8 mouse cellular contexts compared by ENCODE assay signal in genomic region chr11:85234363-85234989, GRCm38 (mm10). TPM values are rescaled to one million over a fixed set of nuclear protein-coding genes. Genes with fewer than 3 reads are reported as not detected.
A peak's percentile ranks its signal among the peaks of the same experiment; 100 is the strongest.
DNase-seq lines count a peak whose midpoint lies in the region; ATAC-seq and TF ChIP-seq lines count a peak whose summit lies in the region.

No protein-coding gene starts in this region.

- peaks cover 19% of the 10 kb centered on the region for H3K4me1 ChIP-seq in G1E (ENCODE audit: insufficient read depth, low read depth, low read length)
- peaks cover 11% of the 10 kb centered on the region for H3K4me1 ChIP-seq in forebrain, embryonic 16.5 days (replicated peaks; ENCODE audit: control insufficient read depth, insufficient read depth, low read length)
- no peaks in the 10 kb centered on the region for H3K4me1 ChIP-seq in lung, embryonic 14.5 days (ENCODE audit: insufficient read depth)
- H3K4me1 ChIP-seq in thymus, adult 2 months (replicated peaks; ENCODE audit: control insufficient read depth, insufficient read depth, low read length) = peaks cover 7% of the 10 kb centered on the region

- no peak for TF ChIP-seq CTCF in G1E (IDR thresholded peaks at IDR 0.05; ENCODE audit: low read depth, low read length)
- no peak for TF ChIP-seq CTCF in lung, embryonic 14.5 days (IDR thresholded peaks at IDR 0.05; ENCODE audit: low read depth)
- TF ChIP-seq CTCF in thymus, adult 2 months (IDR thresholded peaks at IDR 0.05; ENCODE audit: borderline replicate concordance, control insufficient read depth, extremely low read depth, insufficient read depth, low read length, poor library complexity) = peak; percentile 34; the same call in 1 of the 2 replicates

- no peak for TF ChIP-seq POLR2A in thymus, adult 2 months (IDR thresholded peaks at IDR 0.05; ENCODE audit: control insufficient read depth, extremely low read depth, insufficient read depth, low read length, poor library complexity)

- peak; percentile 83 for DNase-seq in G1E (ENCODE audit: low spot score)
- DNase-seq in cerebellum, adult 11 months = peak; percentile 75
- peak; percentile 80 to 86 for DNase-seq in heart, postnatal 36 days
- DNase-seq in layer of hippocampus, adult 8-10 months (ENCODE audit: low spot score in 2 of 2) = peak; percentile 69 to 82
- DNase-seq in lung, embryonic 14.5 days = peak; percentile 88
- DNase-seq in ovary, adult 18-20 months (ENCODE audit: low spot score) = peak; percentile 77
- peak; percentile 86 for DNase-seq in thymus, adult 2 months

- no peaks in the 10 kb centered on the region for H3K27me3 ChIP-seq in G1E (ENCODE audit: insufficient read depth, low read length)
- no peaks in the 10 kb centered on the region for H3K27me3 ChIP-seq in forebrain, embryonic 16.5 days (replicated peaks; ENCODE audit: control insufficient read depth, insufficient read depth, low read length)
- no peaks in the 10 kb centered on the region for H3K27me3 ChIP-seq in lung, embryonic 14.5 days (ENCODE audit: insufficient read depth, low read length)
- H3K27me3 ChIP-seq in thymus, adult 2 months (ENCODE audit: control insufficient read depth, insufficient read depth, low read length) = no peaks in the 10 kb centered on the region

- peaks cover 43% of the 10 kb centered on the region for H3K36me3 ChIP-seq in G1E (replicated peaks)
- no peaks in the 10 kb centered on the region for H3K36me3 ChIP-seq in forebrain, embryonic 16.5 days (ENCODE audit: control insufficient read depth, insufficient read depth)
- H3K36me3 ChIP-seq in lung, embryonic 14.5 days (ENCODE audit: insufficient read depth) = peaks cover 6% of the 10 kb centered on the region; the same call in 1 of the 2 replicates
- no peaks in the 10 kb centered on the region for H3K36me3 ChIP-seq in thymus, adult 2 months (ENCODE audit: control insufficient read depth, insufficient read depth, low read length)

- WGBS in forebrain, embryonic 16.5 days = under 1% methylated on average over 66 of the region's 70 CpGs
- under 1% methylated on average over 70 of the region's 70 CpGs for WGBS in lung, embryonic 14.5 days
- under 1% methylated on average over 70 of the region's 70 CpGs for WGBS in thymus, adult 2 months

- ATAC-seq in G1E (ENCODE audit: extremely low read depth, insufficient number of reproducible peaks, low FRiP score, poor library complexity, severe bottlenecking) = peak; percentile 72; the same call in 1 of the 2 replicates
- ATAC-seq in forebrain, embryonic 16.5 days = peak; percentile 95
- ATAC-seq in lung, embryonic 14.5 days (ENCODE audit: insufficient read depth) = peak; percentile 92

- peak overlapping the region; percentile 72 for H3K4me2 ChIP-seq in forebrain, embryonic 16.5 days (ENCODE audit: low read length)
- peak overlapping the region; percentile 81 for H3K4me2 ChIP-seq in lung, embryonic 14.5 days

- no peaks in the 10 kb centered on the region for H3K9me3 ChIP-seq in G1E (replicated peaks)
- H3K9me3 ChIP-seq in forebrain, embryonic 16.5 days (ENCODE audit: control insufficient read depth, low read length) = no peaks in the 10 kb centered on the region
- no peaks in the 10 kb centered on the region for H3K9me3 ChIP-seq in lung, embryonic 14.5 days (ENCODE audit: low read depth, low read length)

- H3K9ac ChIP-seq in forebrain, embryonic 16.5 days (replicated peaks; ENCODE audit: low read depth, low read length) = peak overlapping the region; percentile 83
- peak overlapping the region; percentile 93 for H3K9ac ChIP-seq in lung, embryonic 14.5 days

- H3K4me3 ChIP-seq in G1E (ENCODE audit: low read depth, low read length) = peak overlapping the region; percentile 98
- H3K4me3 ChIP-seq in forebrain, embryonic 16.5 days (replicated peaks; ENCODE audit: low read length) = peak overlapping the region; percentile 75
- peak overlapping the region; percentile 96 for H3K4me3 ChIP-seq in lung, embryonic 14.5 days (ENCODE audit: low read depth, low read length)
- H3K4me3 ChIP-seq in thymus, adult 2 months (ENCODE audit: control insufficient read depth, insufficient read depth, low read length) = peak overlapping the region; percentile 96

- intact Hi-C loops in heart, postnatal 36 days (cut with DNase I) = loop anchor here (2.0 kb wide), 1 partner anchor 76 kb away; the partner anchor contains the start of gene Ppm1d

- peak overlapping the region; percentile 97 for H3K27ac ChIP-seq in forebrain, embryonic 16.5 days (ENCODE audit: low read length)
- peak overlapping the region; percentile 99 for H3K27ac ChIP-seq in lung, embryonic 14.5 days (ENCODE audit: low read depth)
- H3K27ac ChIP-seq in thymus, adult 2 months (ENCODE audit: control insufficient read depth, insufficient read depth, low read length) = peak overlapping the region; percentile 66

RNA-seq across cellular contexts. Expression of gene Appbp2, which starts 0.5 kb away (rescaled TPM):
- total RNA-seq in G1E (2014; fragmentation: Nextera tagmentation) (47.5 and 50.2 TPM in 2 replicates), G1E (2017) (28.1 and 33.2 TPM in 2 replicates)
- polyA plus RNA-seq in G1E (2012) = 5.3 TPM in 2 replicates
- polyA plus RNA-seq in forebrain, embryonic 16.5 days (2015; fragmentation: Nextera tagmentation; extraction: Ambion mirVana) = 49.1 and 54.2 TPM in 2 replicates
- total RNA-seq in heart, postnatal 36 days (2021) = 10 to 100 TPM; 14.7 to 16.8 TPM
- total RNA-seq in layer of hippocampus, adult 8-10 months (2022) = 10 to 100 TPM; 47.3 to 52.9 (median 49.6) TPM
- 53.8 and 54.1 TPM in 2 replicates for polyA plus RNA-seq in lung, embryonic 14.5 days (2014; fragmentation: Nextera tagmentation; extraction: Ambion mirVana)
- polyA plus RNA-seq in thymus, adult 2 months (2012; rRNA removed) = 13.8 and 17.8 TPM in 2 replicates

Comparison
In these comparisons a context has a peak if more than half of its experiments do, and no peak if none do; other contexts are left out.
1. Peak in every context shown above with its lines: DNase-seq, ATAC-seq, H3K4me3 ChIP-seq and H3K27ac ChIP-seq.